Mouse (Mus musculus) lung, adult 18-20 months (tissue): Measurements from ENCODE around the gene Olfr1206.

Source experiments
- DNase-seq, 2 experiments: peaks; one replicate each; pipeline ENCODE4 v3.0.0; 2022; ENCODE audit warnings: mixed read lengths in 2 of 2

The Olfr1206 gene

GRCm38 (mm10) chr2:88862931-88863330 lies at the start of gene Olfr1206:
Gene Olfr1206 (plus strand): TSS chr2:88863231.
- no peak for DNase-seq

- no peak for DNase-seq
Observed at GRCm38 (mm10) chr2:88814196-88814595, 48.8 kb upstream of the Olfr1206 start, which contains the start of gene Olfr1202. Gene Olfr1202 (plus strand): TSS chr2:88814496.

- no peak for DNase-seq
Observed at GRCm38 (mm10) chr2:88829437-88829836, 33.6 kb upstream of the Olfr1206 start, which contains the start of gene Olfr1205. Gene Olfr1205 (plus strand): TSS chr2:88829737.

- DNase-seq = no peak
Observed at GRCm38 (mm10) chr2:88838477-88838876, 24.6 kb upstream of the Olfr1206 start.

GRCm38 (mm10) chr2:88848992-88849391 lies 14.0 kb upstream of the Olfr1206 start, which contains the start of gene Olfr1204:
Gene Olfr1204 (plus strand): TSS chr2:88849292.
- DNase-seq = no peak

GRCm38 (mm10) chr2:88902211-88902610 lies 39.2 kb downstream of the Olfr1206 start, which contains the start of gene Olfr1208:
Gene Olfr1208 (minus strand): TSS chr2:88902311.
- DNase-seq = no peak

GRCm38 (mm10) chr2:88915057-88915456 lies 52.0 kb downstream of the Olfr1206 start, which contains the start of gene Olfr1209:
Gene Olfr1209 (minus strand): TSS chr2:88915157.
- no peak for DNase-seq
